Mouse (Mus musculus) liver, adult 2 months (tissue): ENCODE measurements around the gene Olfr1368.

Source experiments
- CTCF ChIP-seq: fragments of 200-500 bp; IDR thresholded peaks from 2 replicates; pipeline ENCODE4 v1.5.1; 2011; ENCODE audit warnings: low read depth, low read length, control low read depth
- POLR2A ChIP-seq: fragments of 200-500 bp; IDR thresholded peaks from 2 replicates; pipeline ENCODE4 v1.6.1; 2011; ENCODE audit warnings: low read length, control low read depth; ENCODE audit not compliant: insufficient read depth; ENCODE audit errors: extremely low read depth

DNA sequence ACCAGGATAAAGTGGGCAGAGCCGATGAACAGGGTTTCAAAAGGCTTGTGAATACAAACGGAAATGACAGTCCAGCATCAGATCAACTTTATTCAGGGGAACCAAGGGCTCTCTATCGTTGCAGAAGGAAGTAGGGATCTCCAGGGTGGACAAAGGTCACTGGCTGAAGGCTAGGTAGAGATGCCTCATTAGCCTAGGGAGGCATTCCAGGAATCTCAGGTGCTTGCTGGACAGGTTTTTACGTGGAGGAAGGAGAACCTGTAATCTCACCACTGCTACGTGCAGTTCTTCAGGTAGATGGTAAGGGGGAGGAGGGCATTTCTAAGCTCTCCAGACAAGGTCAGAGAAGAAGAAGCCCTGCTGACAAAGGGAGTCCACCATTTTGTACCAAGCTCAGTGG is 32.0 kb upstream of the Olfr1368 start:
- TF ChIP-seq CTCF (no peak), POLR2A (no peak)
